Mouse (Mus musculus): Measurements from ENCODE around the gene Dld.

Dld gene

GRCm38 (mm10) chr12:31318409-31318963, 32.8 kb downstream of the Dld start:
- DNase-seq: no peak

DNA sequence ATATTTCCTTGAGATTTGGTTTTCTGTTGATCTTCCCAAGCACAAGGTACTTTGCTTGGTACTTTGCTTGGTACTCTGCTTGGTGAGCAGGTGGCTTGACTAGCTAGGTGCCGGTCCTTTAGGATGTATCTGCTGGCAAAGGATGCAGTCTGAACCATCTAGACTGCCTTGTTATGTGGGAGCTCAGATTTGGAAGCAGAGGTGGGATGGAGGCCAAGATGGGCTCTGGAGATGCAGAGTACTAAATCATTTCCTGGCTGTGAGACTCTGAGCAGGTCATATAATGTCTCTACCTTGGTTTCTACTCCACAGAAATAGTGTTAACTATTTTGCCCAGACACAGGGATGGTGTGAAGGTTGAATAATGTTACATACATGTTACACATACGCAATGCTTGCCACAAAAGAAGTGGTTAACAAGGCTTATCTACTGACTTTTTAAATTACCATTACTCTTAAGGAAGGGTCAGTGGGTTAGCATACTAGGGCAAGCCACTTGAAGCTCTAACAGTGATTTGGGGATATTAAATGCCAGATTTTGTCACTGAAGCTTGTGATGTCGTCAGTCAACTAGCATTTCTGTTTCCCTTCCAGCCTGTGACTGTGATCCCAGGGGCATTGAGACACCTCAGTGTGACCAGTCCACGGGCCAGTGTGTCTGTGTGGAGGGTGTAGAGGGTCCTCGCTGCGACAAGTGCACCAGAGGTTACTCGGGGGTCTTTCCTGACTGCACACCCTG, 33.4 kb downstream of the Dld start:
- no peak for DNase-seq

DNA sequence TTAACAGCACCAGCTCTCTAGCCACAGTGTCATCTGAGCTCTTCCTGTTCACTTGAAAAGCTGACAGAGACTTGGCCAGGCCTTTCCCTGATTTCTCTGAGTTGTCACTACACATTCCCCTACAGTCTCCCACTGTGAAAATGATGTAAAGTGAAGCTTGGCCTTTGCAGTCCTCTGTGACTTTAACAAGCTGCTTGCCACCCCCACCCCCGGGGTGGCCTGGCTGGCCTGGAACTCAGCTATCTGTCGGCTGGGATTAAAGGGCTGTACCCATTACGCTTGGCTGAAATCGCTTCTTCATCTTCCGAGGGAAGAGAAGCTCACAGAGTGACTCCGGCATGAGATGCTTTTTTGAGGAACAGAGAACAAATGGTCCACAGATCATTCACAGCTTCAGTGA, 35.3 kb downstream of the Dld start:
- DNase-seq: no peak

GRCm38 (mm10) chr12:31314310-31314709, 36.9 kb downstream of the Dld start:
- DNase-seq: no peak

DNA sequence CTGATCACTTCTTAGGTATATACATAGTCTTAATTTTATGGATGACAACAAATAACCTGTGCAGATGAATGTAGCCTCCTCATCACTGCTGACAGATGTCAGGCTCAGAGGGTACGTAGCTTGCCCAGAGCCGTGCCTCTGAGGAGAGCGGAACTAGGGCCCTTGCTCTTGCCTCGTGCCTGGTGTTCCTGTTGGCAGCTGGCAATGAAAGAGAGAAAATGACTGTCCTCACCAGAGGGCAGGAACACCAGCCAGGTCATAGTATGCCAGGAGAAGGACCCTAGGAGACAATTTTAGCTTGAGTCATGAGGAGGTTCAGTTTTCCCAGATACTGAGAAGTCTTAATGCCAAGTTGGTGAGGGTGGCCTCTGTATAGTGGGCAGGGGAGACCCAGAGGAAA, 38.1 kb downstream of the Dld start:
- no peak for DNase-seq

DNA sequence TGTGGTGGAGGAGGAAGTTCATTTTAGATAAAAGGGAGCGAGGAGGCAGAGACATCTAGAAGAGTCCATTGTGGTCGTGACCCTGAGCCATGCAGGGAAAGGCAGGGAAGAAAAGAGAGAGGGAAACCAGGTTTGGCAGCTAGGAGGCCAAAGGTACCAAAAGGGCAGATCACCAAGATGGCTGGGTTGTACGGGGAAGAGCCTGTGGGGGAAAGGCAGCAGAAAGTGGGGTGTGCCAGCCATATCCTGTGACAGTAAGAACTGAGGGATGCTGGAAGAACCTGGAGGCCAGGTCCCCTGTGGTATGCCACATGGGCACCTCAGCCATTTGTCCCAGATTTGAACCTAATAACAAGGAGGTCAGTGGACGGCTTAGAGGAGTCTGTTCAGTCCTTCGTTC, 39.0 kb downstream of the Dld start:
- DNase-seq: no peak

DNA sequence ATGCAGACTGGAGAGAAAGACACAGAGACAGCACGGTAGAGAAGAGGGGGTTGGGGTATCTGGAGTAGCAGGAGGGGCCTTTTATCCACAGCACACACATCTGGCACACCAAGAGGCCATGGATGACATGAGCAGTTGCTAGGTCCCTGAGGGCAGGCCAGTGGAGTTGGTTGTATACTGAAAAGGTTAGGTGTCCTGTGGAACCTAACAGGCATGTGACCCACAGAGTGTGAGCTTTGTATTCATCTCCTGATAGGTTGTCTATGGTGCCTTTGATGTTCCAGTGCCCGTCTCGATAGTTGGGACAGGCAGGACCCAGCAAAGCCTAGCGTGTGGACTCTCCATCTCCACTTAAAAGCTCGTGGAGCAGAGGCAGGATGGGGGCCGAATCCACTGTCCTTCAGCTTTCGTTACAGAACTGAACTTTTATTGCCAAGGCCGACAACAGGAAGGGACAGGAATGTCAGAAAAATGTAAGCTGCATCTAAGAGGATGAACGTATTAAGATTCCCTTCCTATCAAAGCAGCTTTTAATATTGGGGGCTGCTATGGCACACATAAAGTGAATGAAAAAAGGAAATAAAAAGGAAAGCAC, 39.5 kb downstream of the Dld start:
- DNase-seq: no peak

- no peak for DNase-seq
Measured at GRCm38 (mm10) chr12:31310687-31311086, 40.6 kb downstream of the Dld start.

- DNase-seq: no peak
Measured at GRCm38 (mm10) chr12:31307756-31308155, 43.5 kb downstream of the Dld start.

- DNase-seq: no peak
Measured at GRCm38 (mm10) chr12:31307011-31307410, 44.2 kb downstream of the Dld start.

DNA sequence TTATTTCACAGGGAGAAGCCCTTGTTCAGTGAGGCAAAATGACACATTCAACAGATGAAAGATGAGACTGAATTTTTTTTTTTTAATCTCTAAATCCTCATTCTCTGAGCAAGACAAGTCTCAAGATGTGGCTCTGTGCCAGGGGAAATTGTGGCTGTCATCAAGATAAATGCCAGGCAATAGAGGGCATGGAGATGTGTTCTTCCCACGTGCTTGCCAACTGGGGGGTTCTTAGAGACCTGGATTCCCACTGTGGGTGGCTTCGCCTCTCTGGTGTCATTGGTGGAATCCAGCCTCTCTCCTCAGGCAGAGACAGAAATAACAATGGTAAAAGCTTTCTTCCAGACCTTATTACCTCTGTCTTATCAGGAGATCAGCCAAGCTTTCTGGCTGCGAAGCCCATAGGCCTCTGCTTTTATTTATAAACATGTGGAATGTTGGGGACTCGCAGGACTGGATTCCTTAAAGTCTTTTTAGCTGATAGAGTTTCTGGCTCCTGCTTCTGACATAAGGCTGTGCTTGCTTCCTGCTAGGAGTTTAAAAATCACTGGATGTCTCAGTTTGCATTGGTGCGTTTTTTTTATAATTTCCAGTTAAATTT, 45.1 kb downstream of the Dld start:
- DNase-seq: no peak

- DNase-seq: no peak
Measured at GRCm38 (mm10) chr12:31302766-31303511, 48.3 kb downstream of the Dld start.

DNA sequence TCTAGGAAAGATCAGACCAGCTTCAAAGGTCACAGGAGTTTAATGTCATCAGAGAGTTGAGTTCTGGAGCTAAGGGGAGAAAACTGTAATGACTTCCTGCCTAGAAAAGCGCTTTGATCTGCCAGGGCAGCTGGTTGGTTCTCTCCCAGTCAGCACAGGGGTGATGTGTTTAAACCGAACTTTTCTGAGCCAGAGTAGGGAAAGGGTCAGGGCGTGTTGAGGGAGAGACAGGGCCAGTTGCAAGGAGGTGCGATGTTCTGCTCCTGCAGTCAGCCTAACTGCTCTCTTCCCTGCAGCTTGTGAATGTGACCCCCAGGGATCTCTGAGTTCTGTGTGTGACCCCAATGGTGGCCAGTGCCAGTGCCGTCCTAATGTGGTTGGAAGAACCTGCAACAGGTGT, 49.0 kb downstream of the Dld start:
- DNase-seq: no peak

GRCm38 (mm10) chr12:31300276-31300675, 51.0 kb downstream of the Dld start:
- no peak for DNase-seq

GRCm38 (mm10) chr12:31299676-31300197, 51.5 kb downstream of the Dld start:
- DNase-seq: no peak

DNA sequence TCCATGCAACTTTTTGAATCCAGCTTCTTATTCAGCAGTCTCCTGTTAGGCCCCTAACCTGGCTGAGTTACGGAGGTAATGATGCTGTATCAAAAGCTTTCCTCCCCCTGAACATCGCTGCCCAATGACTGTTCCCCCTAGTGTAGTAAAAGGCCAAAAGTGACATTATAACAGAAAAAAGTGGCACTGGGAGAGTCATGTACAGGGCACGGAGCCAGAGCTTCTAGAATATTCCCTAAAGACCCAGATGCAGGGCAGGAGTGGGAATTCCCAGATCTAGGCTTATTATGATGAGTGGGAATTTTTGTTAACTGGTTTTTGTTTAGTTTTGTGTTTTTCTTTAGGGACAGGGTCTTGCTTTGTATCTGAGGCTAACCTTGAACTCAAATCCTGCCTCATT, 52.1 kb downstream of the Dld start:
- no peak for DNase-seq

DNA sequence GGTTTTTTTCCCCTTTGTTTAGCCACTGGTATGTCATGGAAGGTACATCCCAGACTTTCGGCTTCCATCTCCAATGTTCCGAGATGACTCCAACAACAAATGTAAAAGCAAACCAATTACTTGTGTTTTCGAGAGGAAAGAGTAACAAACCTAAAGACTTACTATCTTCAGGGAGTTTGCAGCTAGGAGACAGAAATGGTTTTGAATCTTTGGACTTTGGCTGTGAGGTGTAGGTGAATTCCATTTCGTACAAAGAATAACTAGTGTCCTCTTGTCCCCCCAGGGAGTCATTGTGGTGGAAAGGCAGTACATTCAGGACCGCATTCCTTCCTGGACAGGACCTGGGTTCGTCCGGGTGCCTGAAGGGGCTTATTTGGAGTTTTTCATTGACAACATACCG, 52.7 kb downstream of the Dld start:
- no peak for DNase-seq

- DNase-seq: no peak
Measured at GRCm38 (mm10) chr12:31298122-31298521, 53.1 kb downstream of the Dld start.

DNA sequence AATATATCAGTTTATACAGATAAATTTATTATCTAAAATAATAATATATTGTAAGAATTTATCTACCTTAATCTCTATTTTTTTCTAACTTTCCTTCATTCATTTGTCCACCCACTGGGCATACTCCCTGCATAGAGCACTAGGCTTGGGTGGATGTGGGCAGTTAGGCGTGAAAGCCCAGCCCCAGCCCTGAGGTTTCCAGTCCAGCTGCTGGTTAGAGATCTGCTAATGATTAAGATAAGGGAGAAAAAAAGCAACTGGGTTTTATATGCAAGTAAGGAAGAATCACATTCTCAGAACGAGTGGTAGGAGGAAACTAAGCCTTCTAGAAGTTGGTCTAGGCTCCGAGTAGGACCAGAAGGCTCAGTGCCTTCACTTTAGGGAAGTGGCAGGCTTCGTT, 55.2 kb downstream of the Dld start:
- no peak for DNase-seq

GRCm38 (mm10) chr12:31295505-31295904, 55.7 kb downstream of the Dld start:
- no peak for DNase-seq

GRCm38 (mm10) chr12:31294996-31295395, 56.3 kb downstream of the Dld start:
- no peak for DNase-seq

DNA sequence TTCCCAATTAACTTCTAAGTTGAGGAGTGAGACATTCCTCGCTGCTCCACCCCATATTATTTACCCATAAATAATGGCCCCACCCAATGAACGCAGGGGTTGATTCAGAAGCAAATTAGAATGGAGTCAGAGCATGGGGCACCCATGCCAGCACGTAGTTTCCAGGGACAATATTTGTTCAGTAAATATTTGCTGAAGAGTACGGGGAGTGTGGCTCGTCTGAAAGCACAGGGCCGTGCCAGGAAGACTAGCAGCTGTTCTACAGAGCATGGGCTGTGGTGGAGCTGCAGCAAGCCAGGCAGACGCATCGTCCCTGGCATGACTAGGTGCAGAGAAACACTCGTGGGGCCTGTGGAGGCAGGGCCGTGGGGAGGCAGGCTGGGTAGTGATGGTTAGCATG, 56.7 kb downstream of the Dld start:
- no peak for DNase-seq
